Mouse (Mus musculus) ES-Bruce4 (cell line): ENCODE measurements at regions not wholly inside any gene's neighbourhood (a gene's known extent, or its start where the extent isn't known, plus 50 kb on each side); places are given as distances from the start of the nearest gene placed in this dataset.

Source experiments
- CTCF ChIP-seq: IDR thresholded peaks from one replicate; pipeline ENCODE4 v1.8.1; 2011; ENCODE audit warnings: low read depth, low read length
- EP300 ChIP-seq: IDR thresholded peaks from 2 replicates; pipeline ENCODE4 v1.6.1; 2011; ENCODE audit warnings: low read depth, low read length; ENCODE audit not compliant: insufficient read depth

GRCm38 (mm10) chr4:89434152-89434551 is 123.3 kb upstream of the Cdkn2b start:
- TF ChIP-seq CTCF (no peak), EP300 (no peak)
